Mouse (Mus musculus) cerebellum, adult 9-11 months (tissue): ENCODE measurements around the gene Tnip1.

Experiments used
- DNase-seq: peaks from one replicate; pipeline ENCODE4 v3.0.0; 2022

Tnip1 gene

GRCm38 (mm10) chr11:54871831-54872537 lies 90.7 kb downstream of the Tnip1 start:
- peak; percentile 33 for DNase-seq

DNA sequence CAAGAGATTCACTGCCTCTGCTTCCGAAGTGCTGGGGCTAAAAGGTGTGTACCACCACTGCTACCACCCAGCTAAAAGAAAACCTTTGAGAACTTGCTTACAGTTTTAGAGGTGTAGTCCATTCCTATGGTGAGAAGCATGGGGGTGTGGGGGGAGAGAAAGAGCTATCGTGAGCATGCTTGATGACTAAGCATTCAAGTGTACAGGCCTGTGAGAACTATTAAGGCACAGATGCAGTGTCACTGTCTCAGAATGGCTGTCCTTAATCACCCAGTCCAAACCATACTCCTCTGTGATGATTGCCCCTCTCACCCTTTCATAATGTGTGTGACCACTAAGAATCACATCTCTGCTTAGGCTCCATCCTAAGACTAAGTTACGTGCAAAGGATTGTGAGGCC lies 93.4 kb downstream of the Tnip1 start:
- DNase-seq, result no peak

DNA sequence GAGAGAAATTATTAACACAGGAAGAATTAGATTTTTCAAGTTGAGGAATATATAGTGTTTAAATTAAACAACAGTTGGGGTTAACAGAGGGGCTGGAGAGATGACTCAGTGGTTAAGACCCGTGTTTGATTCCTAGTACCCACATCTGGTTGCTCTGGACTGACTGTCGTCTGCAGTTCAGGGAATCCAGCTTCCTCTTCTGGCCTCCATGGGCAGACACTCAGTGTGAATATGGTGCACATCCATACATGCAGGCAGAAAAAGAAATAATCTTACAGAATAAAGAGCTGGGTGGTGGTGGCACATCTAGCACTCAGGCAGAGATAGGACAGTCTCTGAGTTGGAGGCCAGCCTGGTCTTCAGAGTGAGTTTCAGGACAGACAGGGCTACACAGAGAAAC lies 94.3 kb downstream of the Tnip1 start:
- DNase-seq, result no peak

DNA sequence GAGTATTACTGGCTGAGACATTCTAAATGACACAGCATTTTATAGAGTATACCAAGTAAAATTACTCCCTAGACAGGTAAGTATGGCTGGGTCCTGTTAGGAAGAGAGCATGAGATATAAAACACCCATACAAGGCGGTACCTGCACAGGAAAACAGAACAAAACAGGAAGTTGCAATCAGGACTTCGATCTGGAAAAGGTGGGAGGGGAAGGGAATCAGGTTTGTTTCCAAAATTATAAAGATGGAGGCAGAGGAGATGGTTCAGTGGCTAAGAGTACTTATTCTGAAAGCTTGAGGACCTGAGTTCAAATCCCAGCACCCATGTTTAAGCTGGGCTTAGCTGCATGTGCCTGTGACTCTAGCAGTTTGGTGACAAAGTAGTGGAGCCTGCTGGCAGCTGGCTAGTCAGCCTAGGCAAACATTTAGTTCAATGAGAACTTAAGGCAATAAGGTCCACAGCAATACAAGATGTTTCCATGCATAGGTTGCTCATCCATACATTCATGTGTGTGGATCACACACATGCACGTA lies 94.7 kb downstream of the Tnip1 start:
- DNase-seq, result peak; percentile 22

DNA sequence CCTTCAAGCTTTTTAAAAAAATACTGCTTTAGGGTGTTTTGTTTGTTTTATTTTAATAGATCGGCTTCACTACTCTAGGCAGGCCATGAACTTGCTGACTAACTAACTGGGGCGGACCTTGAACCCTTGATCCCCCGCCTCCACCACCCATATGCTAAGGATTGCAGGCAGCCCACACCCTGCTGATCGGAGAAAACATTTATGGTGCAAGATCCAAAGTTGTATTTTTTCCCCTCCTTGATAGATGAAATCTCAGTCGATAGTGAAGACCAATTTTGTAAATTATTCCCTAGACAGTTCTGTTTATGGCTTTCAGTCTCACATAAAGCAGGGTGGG lies 95.7 kb downstream of the Tnip1 start:
- DNase-seq, result no peak

DNA sequence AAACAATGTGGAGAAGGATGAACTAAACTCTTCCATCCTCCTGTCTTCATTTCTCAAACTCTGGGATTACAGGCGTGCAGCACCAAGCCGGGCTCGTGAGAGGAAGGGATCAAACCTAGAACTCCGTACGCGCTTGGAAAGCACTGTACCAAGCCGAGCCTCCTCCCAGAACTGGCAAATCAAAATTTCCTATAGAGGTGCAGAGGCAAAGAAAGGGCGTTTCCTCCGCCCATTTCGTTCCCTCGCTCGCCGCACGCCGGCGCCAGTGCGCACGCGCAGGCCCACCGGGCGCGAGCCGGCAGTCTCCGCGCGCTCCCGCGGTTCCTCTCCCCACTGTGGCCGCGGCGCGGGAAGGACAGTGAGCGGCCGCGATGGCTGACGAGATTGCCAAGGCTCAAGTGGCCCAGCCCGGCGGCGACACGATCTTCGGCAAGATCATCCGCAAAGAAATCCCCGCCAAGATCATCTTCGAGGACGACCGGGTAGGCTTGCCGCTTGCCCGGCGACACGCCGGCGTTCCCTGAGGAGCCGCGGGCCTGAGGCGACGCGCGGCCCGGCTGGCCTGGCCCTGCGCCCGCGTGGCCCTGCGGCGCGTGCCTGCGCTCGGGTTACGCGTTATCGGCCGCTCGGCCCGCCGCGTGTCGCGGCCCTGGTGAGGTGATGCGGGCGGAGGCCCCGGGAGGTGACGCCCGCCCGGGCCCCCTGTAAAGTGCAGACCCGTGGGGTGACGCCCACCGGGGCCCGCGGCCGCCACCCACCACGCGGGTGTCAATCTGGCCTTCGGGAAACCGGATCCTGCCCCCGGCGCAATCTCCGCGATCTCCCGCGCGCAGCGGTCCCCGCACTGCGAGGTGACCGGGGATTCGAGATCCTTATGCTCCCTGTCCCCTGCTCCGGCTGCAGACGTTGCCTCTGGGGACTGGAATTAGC lies 96.3 kb downstream of the Tnip1 start, which contains the start of gene Hint1:
TSS of gene Hint1 (plus strand) at position 265 of the 930 bp plus-strand sequence.
- peak; percentile 95 for DNase-seq

GRCm38 (mm10) chr11:54865330-54866085 lies 97.2 kb downstream of the Tnip1 start:
- DNase-seq, result peak; percentile 26

- peak; percentile 57 for DNase-seq
These were observed 99.8 kb downstream of the Tnip1 start for GRCm38 (mm10) chr11:54862621-54863520.

- peak; percentile 42 for DNase-seq
These were observed 101.0 kb downstream of the Tnip1 start for GRCm38 (mm10) chr11:54861471-54862420.
